Mouse (Mus musculus) MEL (cell line): ENCODE measurements at regions not wholly inside any gene's neighbourhood (a gene's known extent, or its start where the extent isn't known, plus 50 kb on each side); places are given as distances from the start of the nearest gene placed in this dataset.

ENCODE experiments used
- DNase-seq: peaks from one replicate; pipeline ENCODE4 v3.0.0; 2011; ENCODE audit warnings: low read depth, low spot score
- H3K27ac ChIP-seq: 2 replicates; pipeline ENCODE4 v1.5.1; 2012; ENCODE audit warnings: low read depth, mild to moderate bottlenecking, control low read depth, low read length, moderate library complexity; ENCODE audit not compliant: control insufficient read depth
- H3K27me3 ChIP-seq, 2 experiments: fragments of 150-350 bp in 1 of 2; sonication (generic) in 1 of 2; 2 replicates each; pipeline ENCODE4 v1.6.1; 2012; ENCODE audit warnings: low read length in 2 of 2, mild to moderate bottlenecking in 2 of 2, improper control_type of control experiment in 1 of 2, moderate library complexity in 1 of 2; ENCODE audit not compliant: insufficient read depth in 2 of 2, control insufficient read depth in 1 of 2
- H3K36me3 ChIP-seq, 2 experiments: 2 replicates each; pipeline ENCODE4 v1.6.1; 2012 to 2014; ENCODE audit warnings: low read length in 2 of 2, improper control_type of control experiment in 1 of 2, inconsistent platforms in 1 of 2, mild to moderate bottlenecking in 1 of 2; ENCODE audit not compliant: insufficient read depth in 2 of 2, control insufficient read depth in 1 of 2
- H3K4me1 ChIP-seq, 2 experiments: fragments of 150-350 bp in 1 of 2; sonication (generic) in 1 of 2; 2 replicates each; pipeline ENCODE4 v1.6.1; 2012; ENCODE audit warnings: low read length in 2 of 2, improper control_type of control experiment in 1 of 2, mild to moderate bottlenecking in 1 of 2; ENCODE audit not compliant: insufficient read depth in 2 of 2, control insufficient read depth in 1 of 2
- H3K4me3 ChIP-seq, 2 experiments: fragments of 150-350 bp in 1 of 2; sonication (generic) in 1 of 2; 2 replicates each; pipeline ENCODE4 v1.5.1; 2012; ENCODE audit warnings: low read depth in 2 of 2, low read length in 2 of 2, mild to moderate bottlenecking in 2 of 2, moderate library complexity in 2 of 2, control low read depth in 1 of 2, improper control_type of control experiment in 1 of 2; ENCODE audit not compliant: control insufficient read depth in 1 of 2, insufficient read depth in 1 of 2
- H3K79me2 ChIP-seq: 2 replicates; pipeline ENCODE4 v1.6.1; 2012; ENCODE audit warnings: mild to moderate bottlenecking, low read length, moderate library complexity; ENCODE audit not compliant: control insufficient read depth, poor library complexity, insufficient read depth
- H3K9ac ChIP-seq: 2 replicates; pipeline ENCODE4 v1.6.1; 2012; ENCODE audit warnings: low read depth, mild to moderate bottlenecking, control low read depth, low read length, moderate library complexity; ENCODE audit not compliant: control insufficient read depth, poor library complexity, severe bottlenecking
- H3K9me3 ChIP-seq: fragments of 150-350 bp; sonication (generic); replicated peaks from 2 replicates; pipeline ENCODE4 v1.6.1; 2012; ENCODE audit warnings: mild to moderate bottlenecking, low read length, improper control_type of control experiment, moderate library complexity; ENCODE audit not compliant: insufficient read depth
- BHLHE40 ChIP-seq: IDR thresholded peaks from 2 replicates; pipeline ENCODE4 v1.6.1; 2012; ENCODE audit warnings: low read depth, mild to moderate bottlenecking, inconsistent platforms, low read length, improper control_type of control experiment, borderline replicate concordance
- CHD1 ChIP-seq: IDR thresholded peaks from 2 replicates; pipeline ENCODE4 v1.6.1; 2012; ENCODE audit warnings: low read depth, mild to moderate bottlenecking, inconsistent platforms, low read length, improper control_type of control experiment
- CHD2 ChIP-seq: IDR thresholded peaks from 2 replicates; pipeline ENCODE4 v1.6.1; 2011; ENCODE audit warnings: low read length, improper control_type of control experiment
- CTCF ChIP-seq, 3 experiments: IDR thresholded peaks in 2 of 3; conservative IDR thresholded peaks in 1 of 3; 2 replicates each; pipeline ENCODE4 v1.5.1; 2011 to 2012; ENCODE audit warnings: low read length in 3 of 3, low read depth in 2 of 3, mild to moderate bottlenecking in 2 of 3, improper control_type of control experiment in 1 of 3, inconsistent platforms in 1 of 3, mixed read lengths in 1 of 3, moderate library complexity in 1 of 3; ENCODE audit not compliant: control insufficient read depth in 1 of 3, insufficient read depth in 1 of 3, poor library complexity in 1 of 3, severe bottlenecking in 1 of 3
- ELF1 ChIP-seq: IDR thresholded peaks from 2 replicates; pipeline ENCODE4 v1.6.1; 2014; ENCODE audit warnings: low read depth, mild to moderate bottlenecking, inconsistent platforms, low read length, improper control_type of control experiment, moderate library complexity
- EP300 ChIP-seq, 2 experiments: IDR thresholded peaks; 2 replicates each; pipeline ENCODE4 v1.6.1; 2011; ENCODE audit warnings: improper control_type of control experiment in 2 of 2, low read length in 2 of 2, low read depth in 1 of 2, mild to moderate bottlenecking in 1 of 2
- ETS1 ChIP-seq: IDR thresholded peaks from 2 replicates; pipeline ENCODE4 v1.6.1; 2012; ENCODE audit warnings: low read depth, mild to moderate bottlenecking, inconsistent platforms, low read length, improper control_type of control experiment, moderate library complexity
- GABPA ChIP-seq: IDR thresholded peaks from 2 replicates; pipeline ENCODE4 v1.6.1; 2012; ENCODE audit warnings: low read depth, mild to moderate bottlenecking, inconsistent platforms, low read length, improper control_type of control experiment, moderate library complexity
- GATA1 ChIP-seq: IDR thresholded peaks from 2 replicates; pipeline ENCODE4 v1.6.1; 2011; ENCODE audit warnings: low read depth, low read length, improper control_type of control experiment
- HCFC1 ChIP-seq: IDR thresholded peaks from 2 replicates; pipeline ENCODE4 v1.6.1; 2012; ENCODE audit warnings: low read depth, mild to moderate bottlenecking, inconsistent platforms, low read length, improper control_type of control experiment, moderate library complexity
- JUND ChIP-seq: IDR thresholded peaks from 2 replicates; pipeline ENCODE4 v1.6.1; 2011; ENCODE audit warnings: low read depth, mild to moderate bottlenecking, improper control_type of control experiment, low read length
- KAT2A ChIP-seq: conservative IDR thresholded peaks from 2 replicates; pipeline ENCODE4 v1.6.1; 2012; ENCODE audit warnings: low read depth, low read length, improper control_type of control experiment, inconsistent platforms
- MAFK ChIP-seq: IDR thresholded peaks from 2 replicates; pipeline ENCODE4 v1.6.1; 2011; ENCODE audit warnings: low read depth, mild to moderate bottlenecking, low read length, improper control_type of control experiment, borderline replicate concordance
- MAX ChIP-seq: IDR thresholded peaks from 2 replicates; pipeline ENCODE4 v1.6.1; 2011; ENCODE audit warnings: low read length, improper control_type of control experiment
- MAZ ChIP-seq: IDR thresholded peaks from 2 replicates; pipeline ENCODE4 v1.6.1; 2012; ENCODE audit warnings: low read depth, mild to moderate bottlenecking, inconsistent platforms, low read length, improper control_type of control experiment
- MEF2A ChIP-seq: IDR thresholded peaks from 2 replicates; pipeline ENCODE4 v1.6.1; 2014; ENCODE audit warnings: low read depth, mild to moderate bottlenecking, inconsistent platforms, low read length, improper control_type of control experiment; ENCODE audit not compliant: poor library complexity, insufficient replicate concordance, severe bottlenecking; ENCODE audit errors: extremely low read depth
- MYB ChIP-seq: IDR thresholded peaks from 2 replicates; pipeline ENCODE4 v1.6.1; 2011; ENCODE audit warnings: mild to moderate bottlenecking, low read depth, low read length, improper control_type of control experiment
- NELFE ChIP-seq: IDR thresholded peaks from 2 replicates; pipeline ENCODE4 v1.6.1; 2011; ENCODE audit warnings: low read depth, low read length, improper control_type of control experiment
- NRF1 ChIP-seq: IDR thresholded peaks from 2 replicates; pipeline ENCODE4 v1.6.1; 2014; ENCODE audit warnings: low read depth, mild to moderate bottlenecking, inconsistent platforms, low read length, improper control_type of control experiment, moderate library complexity; ENCODE audit not compliant: poor library complexity, insufficient read depth, severe bottlenecking
- POLR2AphosphoS2 ChIP-seq: IDR thresholded peaks from 2 replicates; pipeline ENCODE4 v1.6.1; 2011; ENCODE audit warnings: low read length, improper control_type of control experiment
- POLR2AphosphoS5 ChIP-seq: IDR thresholded peaks from 2 replicates; pipeline ENCODE4 v1.6.1; 2012; ENCODE audit warnings: low read depth, borderline replicate concordance, mild to moderate bottlenecking, inconsistent platforms, low read length, moderate library complexity, mixed read lengths
- RAD21 ChIP-seq: IDR thresholded peaks from 2 replicates; pipeline ENCODE4 v1.6.1; 2011; ENCODE audit warnings: mild to moderate bottlenecking, low read depth, low read length, improper control_type of control experiment
- SMC3 ChIP-seq: IDR thresholded peaks from 2 replicates; pipeline ENCODE4 v1.6.1; 2011; ENCODE audit warnings: low read depth, low read length, improper control_type of control experiment
- UBTF ChIP-seq: IDR thresholded peaks from 2 replicates; pipeline ENCODE4 v1.6.1; 2012; ENCODE audit warnings: low read depth, mild to moderate bottlenecking, inconsistent platforms, low read length, improper control_type of control experiment, moderate library complexity, borderline replicate concordance; ENCODE audit not compliant: insufficient read depth
- USF1 ChIP-seq: IDR thresholded peaks from 2 replicates; pipeline ENCODE4 v1.6.1; 2014; ENCODE audit warnings: low read depth, mild to moderate bottlenecking, inconsistent platforms, low read length, improper control_type of control experiment, moderate library complexity
- USF2 ChIP-seq, 2 experiments: IDR thresholded peaks; 2 replicates each; pipeline ENCODE4 v1.6.1; 2011 to 2012; ENCODE audit warnings: improper control_type of control experiment in 2 of 2, low read length in 2 of 2, borderline replicate concordance in 1 of 2, inconsistent platforms in 1 of 2, low read depth in 1 of 2, mild to moderate bottlenecking in 1 of 2; ENCODE audit not compliant: insufficient read depth in 1 of 2
- ZC3H11A ChIP-seq: IDR thresholded peaks from 2 replicates; pipeline ENCODE4 v1.6.1; 2012; ENCODE audit warnings: low read depth, mild to moderate bottlenecking, inconsistent platforms, low read length, improper control_type of control experiment
- ZKSCAN1 ChIP-seq: IDR thresholded peaks from 2 replicates; pipeline ENCODE4 v1.6.1; 2012; ENCODE audit warnings: low read depth, mild to moderate bottlenecking, inconsistent platforms, low read length, improper control_type of control experiment, moderate library complexity
- ZMIZ1 ChIP-seq: IDR thresholded peaks from 2 replicates; pipeline ENCODE4 v1.6.1; 2012; ENCODE audit warnings: low read depth, mild to moderate bottlenecking, inconsistent platforms, low read length, improper control_type of control experiment, moderate library complexity
- ZNF384 ChIP-seq: IDR thresholded peaks from 2 replicates; pipeline ENCODE4 v1.6.1; 2012; ENCODE audit warnings: low read depth, mild to moderate bottlenecking, inconsistent platforms, low read length, improper control_type of control experiment

GRCm38 (mm10) chr3:66570342-66570741 lies 273.7 kb upstream of the Veph1 start:
- Histone ChIP-seq H3K27me3 (no peaks in the 10 kb centered on the region), H3K9ac (no peak overlapping the region), H3K27ac (no peak overlapping the region), H3K9me3 (no peaks in the 10 kb centered on the region), H3K4me1 (peaks cover 0 to 1% of the 10 kb centered on the region in 2 experiments; a peak in 1 of 4 replicates), H3K36me3 (no peaks in the 10 kb centered on the region; a peak in 1 of 4 replicates), H3K79me2 (no peaks in the 10 kb centered on the region), H3K4me3 (no peak overlapping the region)
- DNase-seq = peak; percentile 40
- TF ChIP-seq ZMIZ1 (no peak), ZC3H11A (peak; percentile 43), NRF1 (no peak), SMC3 (peak; percentile 54), HCFC1 (no peak), EP300 (IDR thresholded peaks at IDR 0.05; ENCODE audit: low read depth in 1 of 2, low read length in 2 of 2) (no peak), MAZ (no peak), CHD1 (no peak), POLR2AphosphoS5 (no peak), MEF2A (no peak), ZKSCAN1 (no peak), ETS1 (no peak), USF2 (IDR thresholded peaks at IDR 0.05; ENCODE audit: borderline replicate concordance in 1 of 2, insufficient read depth in 1 of 2, low read depth in 1 of 2, low read length in 2 of 2) (no peak), CHD2 (no peak), USF1 (no peak), GABPA (no peak), NELFE (no peak), RAD21 (peak; percentile 43), JUND (no peak), POLR2AphosphoS2 (no peak), ELF1 (no peak), ZNF384 (no peak), UBTF (no peak), CTCF (IDR thresholded peaks at IDR 0.05 in 2 of 3, conservative IDR thresholded peaks at IDR 0.05 in 1 of 3; ENCODE audit: control insufficient read depth in 1 of 3, insufficient read depth in 1 of 3, low read depth in 2 of 3, low read length in 3 of 3, poor library complexity in 1 of 3, severe bottlenecking in 1 of 3) (peak; percentile 64 to 77 (median 71)), GATA1 (no peak), MAX (no peak), KAT2A (no peak), MYB (no peak), MAFK (no peak), BHLHE40 (no peak)
